Mouse (Mus musculus) testis, postnatal 10 days (tissue): Measurements from ENCODE around the gene Drap1.

Source experiments
- DNase-seq: peaks from one replicate; pipeline ENCODE4 v3.0.0; 2021; ENCODE audit warnings: low spot score

Drap1 gene

DNA sequence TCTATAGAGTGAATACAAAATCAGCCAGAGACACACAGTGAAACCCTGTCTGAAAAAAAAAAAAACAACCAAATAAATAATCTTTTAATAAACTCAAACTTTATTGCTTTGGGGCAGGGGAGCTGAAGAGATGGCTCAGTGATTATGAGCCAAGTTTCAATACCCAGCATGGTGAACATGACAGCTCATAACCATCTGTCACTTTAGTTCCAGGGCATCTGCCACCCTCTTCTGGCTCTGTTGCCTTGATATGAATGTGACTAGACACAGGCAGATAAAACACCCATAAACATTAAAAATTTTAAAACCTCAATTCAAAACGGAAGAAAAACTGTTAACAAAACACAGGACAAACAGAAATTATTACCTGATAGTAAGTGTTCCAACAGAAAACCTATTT, 47.3 kb downstream of the Drap1 start:
- no peak for DNase-seq

DNA sequence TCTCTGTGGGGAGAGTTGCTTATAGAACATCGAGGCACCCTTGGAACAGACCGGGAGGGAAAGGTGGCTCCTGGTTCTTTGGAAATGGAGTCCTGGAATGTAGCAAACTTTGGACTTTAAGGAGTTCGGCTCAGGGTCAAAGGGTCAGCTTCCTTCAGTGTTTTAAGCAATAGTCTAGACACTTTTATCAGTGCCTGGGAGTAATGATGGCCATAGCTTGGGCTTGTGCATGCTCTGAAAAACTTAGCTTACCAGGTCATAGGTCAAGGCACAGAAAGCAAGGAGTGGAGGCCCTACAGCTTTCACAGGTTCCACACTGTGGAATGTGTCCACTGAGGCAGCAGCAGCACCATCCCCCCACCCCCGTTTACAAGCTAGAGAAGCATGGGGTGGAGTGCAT, 50.0 kb downstream of the Drap1 start:
- DNase-seq, result no peak

DNA sequence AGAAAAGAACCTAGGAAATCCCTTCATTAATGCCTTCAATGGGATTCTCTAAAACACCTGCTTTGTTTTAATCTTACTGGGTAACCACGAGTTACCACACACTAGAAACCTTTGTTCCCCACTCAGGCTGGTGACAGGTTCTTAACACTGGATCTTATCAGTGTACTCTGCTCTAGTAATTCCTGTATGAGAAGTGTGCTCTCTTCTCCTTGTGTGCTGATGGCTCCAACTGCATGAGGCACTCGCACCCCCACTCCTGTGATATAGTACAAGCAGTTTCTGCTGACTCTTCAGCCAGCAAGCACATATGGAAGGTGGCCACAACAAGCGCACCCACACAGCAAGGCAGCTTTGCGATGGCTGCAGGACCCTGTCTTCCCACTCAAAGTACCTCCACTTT, 50.6 kb downstream of the Drap1 start:
- DNase-seq, result no peak
